Mouse (Mus musculus) ES-E14 (cell line): ENCODE measurements around the gene Msmo1. TPM values are rescaled to one million over a fixed set of nuclear protein-coding genes. Genes with fewer than 3 reads are reported as not detected.

ENCODE experiments used
- DNase-seq: peaks from one replicate; pipeline ENCODE4 v3.0.0-alpha.2; 2013; ENCODE audit warnings: low read depth, low spot score
- H3K27ac ChIP-seq: 2 replicates; pipeline ENCODE4 v1.5.1; 2012; ENCODE audit warnings: low read depth, mild to moderate bottlenecking, low read length, moderate library complexity, mixed read lengths; ENCODE audit not compliant: poor library complexity, insufficient read depth, severe bottlenecking
- H3K36me3 ChIP-seq: 2 replicates; pipeline ENCODE4 v1.6.1; 2012; ENCODE audit warnings: mild to moderate bottlenecking, low read length, moderate library complexity, mixed read lengths; ENCODE audit not compliant: control insufficient read depth, poor library complexity, insufficient read depth, severe bottlenecking
- H3K4me1 ChIP-seq, 2 experiments: fragments of 150-350 bp in 1 of 2; sonication (generic) in 1 of 2; 2 replicates each; pipeline ENCODE4 v1.6.1; 2012; ENCODE audit warnings: low read length in 2 of 2, mild to moderate bottlenecking in 1 of 2, mixed read lengths in 1 of 2; ENCODE audit not compliant: control insufficient read depth in 2 of 2, insufficient read depth in 2 of 2, poor library complexity in 1 of 2
- H3K4me3 ChIP-seq, 2 experiments: fragments of 150-350 bp in 1 of 2; sonication (generic) in 1 of 2; 2 replicates each; pipeline ENCODE4 v1.5.1; 2012; ENCODE audit warnings: low read length in 2 of 2, low read depth in 1 of 2, mild to moderate bottlenecking in 1 of 2, mixed read lengths in 1 of 2; ENCODE audit not compliant: insufficient read depth in 1 of 2, poor library complexity in 1 of 2, severe bottlenecking in 1 of 2
- H3K9ac ChIP-seq: 2 replicates; pipeline ENCODE4 v1.6.1; 2012; ENCODE audit warnings: low read depth, mild to moderate bottlenecking, low read length, mixed read lengths; ENCODE audit not compliant: poor library complexity, insufficient read depth, severe bottlenecking
- H3K9me3 ChIP-seq: fragments of 150-350 bp; sonication (generic); 2 replicates; pipeline ENCODE4 v1.6.1; 2012; ENCODE audit warnings: low read depth, mild to moderate bottlenecking, low read length; ENCODE audit not compliant: control insufficient read depth, insufficient read depth
- CHD2 ChIP-seq: IDR thresholded peaks from 2 replicates; pipeline ENCODE4 v1.6.1; 2014; ENCODE audit warnings: mild to moderate bottlenecking, low read depth, low read length, inconsistent platforms
- HCFC1 ChIP-seq: IDR thresholded peaks from 2 replicates; pipeline ENCODE4 v1.6.1; 2012; ENCODE audit warnings: low read length, inconsistent platforms, borderline replicate concordance; ENCODE audit not compliant: insufficient read depth
- MAFK ChIP-seq: IDR thresholded peaks from 2 replicates; pipeline ENCODE4 v1.6.1; 2014; ENCODE audit warnings: mild to moderate bottlenecking, low read depth, low read length, inconsistent platforms; ENCODE audit not compliant: insufficient read depth
- ZC3H11A ChIP-seq: IDR thresholded peaks from 2 replicates; pipeline ENCODE4 v1.6.1; 2012; ENCODE audit warnings: low read depth, mild to moderate bottlenecking, inconsistent platforms, low read length, borderline replicate concordance
- ZNF384 ChIP-seq: IDR thresholded peaks from 2 replicates; pipeline ENCODE4 v1.6.1; 2012; ENCODE audit warnings: low read depth, low read length, inconsistent platforms
- in situ Hi-C, 2 experiments: fragments of 600-800 bp; cut with MboI; formaldehyde crosslinking; loops; one replicate each; pipeline ENCODE4 v1.15.1; 2025; ENCODE audit warnings: low sequenced_read_pairs in 2 of 2, inconsistent platforms in 1 of 2; ENCODE audit not compliant: unreplicated experiment in 2 of 2
- total RNA-seq: library from RNA; depleted of rRNA; stranded (reverse); fragments of 300-350 nt; gene quantifications from 2 replicates; pipeline ENCODE4 v1.2.3, GENCODE M21; 2012; rRNA removed

The Msmo1 gene
- total RNA-seq, 1 experiment: 83.7 TPM

GRCm38 (mm10) chr8:64676381-64676780 is 57.2 kb downstream of the Msmo1 start:
- TF ChIP-seq ZC3H11A (peak; percentile 28; the same call in 1 of the 2 replicates), HCFC1 (no peak)
- no peak overlapping the region for H3K27ac ChIP-seq
- no peaks in the 10 kb centered on the region for H3K4me1 ChIP-seq
- H3K4me3 ChIP-seq: no peak overlapping the region
- in situ Hi-C loops: no loop called here
- no peaks in the 10 kb centered on the region for H3K36me3 ChIP-seq
- no peak for DNase-seq
- no peak overlapping the region for H3K9ac ChIP-seq
- no peaks in the 10 kb centered on the region for H3K9me3 ChIP-seq

- Histone ChIP-seq H3K9me3 (no peaks in the 10 kb centered on the region), H3K9ac (no peak overlapping the region), H3K27ac (no peak overlapping the region), H3K4me3 (no peak overlapping the region), H3K4me1 (no peaks in the 10 kb centered on the region), H3K36me3 (no peaks in the 10 kb centered on the region)
- no peak for TF ChIP-seq MAFK
- TF ChIP-seq CHD2: no peak
- no peak for TF ChIP-seq ZC3H11A
- in situ Hi-C loops: no loop called here
- no peak for DNase-seq
These were observed 58.5 kb downstream of the Msmo1 start for GRCm38 (mm10) chr8:64674951-64675585.

GRCm38 (mm10) chr8:64672920-64673319 is 60.7 kb downstream of the Msmo1 start:
- Histone ChIP-seq H3K36me3 (no peaks in the 10 kb centered on the region), H3K9me3 (no peaks in the 10 kb centered on the region), H3K4me3 (no peak overlapping the region), H3K27ac (no peak overlapping the region), H3K9ac (no peak overlapping the region), H3K4me1 (no peaks in the 10 kb centered on the region)
- no peak for TF ChIP-seq CHD2
- TF ChIP-seq ZNF384: no peak
- TF ChIP-seq ZC3H11A: no peak
- no peak for TF ChIP-seq HCFC1
- TF ChIP-seq MAFK: no peak
- in situ Hi-C loops: no loop called here
- DNase-seq: no peak

- TF ChIP-seq CHD2 (no peak), MAFK (no peak), ZC3H11A (no peak), ZNF384 (no peak), HCFC1 (no peak)
- Histone ChIP-seq H3K4me1 (no peaks in the 10 kb centered on the region), H3K9ac (no peak overlapping the region), H3K9me3 (no peaks in the 10 kb centered on the region), H3K36me3 (no peaks in the 10 kb centered on the region), H3K27ac (no peak overlapping the region), H3K4me3 (no peak overlapping the region)
- in situ Hi-C loops: no loop called here
- no peak for DNase-seq
These were observed 61.7 kb downstream of the Msmo1 start for GRCm38 (mm10) chr8:64671937-64672336.

Other genes starting within 250 kb of the Msmo1 start
- gene Cpe, start 40.7 kb downstream of the Msmo1 start, total RNA-seq: 8.8 and 19.4 TPM in 2 replicates
- gene Klhl2, start 116.2 kb upstream of the Msmo1 start, total RNA-seq: 16.3 and 21.9 TPM in 2 replicates
- 13.1 and 13.2 TPM in 2 replicates for gene Tmem192, start 213.4 kb upstream of the Msmo1 start, total RNA-seq